In genomic region chr5:27122479-27122878, GRCm38 (mm10) we compare ENCODE assay signal across 30 mouse cellular contexts.
DNase-seq lines count a peak whose midpoint lies in the region; ATAC-seq and TF ChIP-seq lines count a peak whose summit lies in the region.
"Had no signal": no experiment of that assay in that cellular context is flagged by ENCODE, and none has a peak within 500 bp of the region (broad histone marks: within the 10 kb centered on the region; RNA-seq: fewer than 3 reads in every experiment).

No protein-coding gene starts in this region.

- H3K4me2 ChIP-seq in hindbrain, postnatal 0 days (ENCODE audit: low read depth, low read length): no peak overlapping the region
- H3K4me2 ChIP-seq: embryonic facial prominence, embryonic 15.5 days; heart, embryonic 11.5 days; hindbrain, embryonic 13.5 days; limb, embryonic 13.5 days; liver, embryonic 11.5 days; lung, embryonic 15.5 days; midbrain, embryonic 12.5 days; neural tube, embryonic 13.5 days had no signal

- ATAC-seq in hindbrain, postnatal 0 days: no peak
- ATAC-seq: intestine, postnatal 0 days had no signal

- H3K4me3 ChIP-seq in hindbrain, postnatal 0 days (ENCODE audit: low read length): no peak overlapping the region
- H3K4me3 ChIP-seq in hindbrain, embryonic 10.5 days: no peak overlapping the region
- no peak overlapping the region for H3K4me3 ChIP-seq in ES-Bruce4 (ENCODE audit: low read depth, low read length)
- H3K4me3 ChIP-seq: embryonic facial prominence, embryonic 15.5 days; hindbrain, embryonic 13.5 days; left cerebral cortex, adult 2 months; limb, embryonic 13.5 days; lung, embryonic 15.5 days; midbrain, embryonic 12.5 days; myocyte; neural tube, embryonic 13.5 days had no signal

- H3K36me3 ChIP-seq in hindbrain, postnatal 0 days (ENCODE audit: insufficient read depth, low read length): no peaks in the 10 kb centered on the region
- H3K36me3 ChIP-seq in hindbrain, embryonic 10.5 days: no peaks in the 10 kb centered on the region
- no peaks in the 10 kb centered on the region for H3K36me3 ChIP-seq in ES-Bruce4 (ENCODE audit: control insufficient read depth, insufficient read depth, low read length, poor library complexity, severe bottlenecking)
- H3K36me3 ChIP-seq: embryonic facial prominence, embryonic 15.5 days; hindbrain, embryonic 13.5 days; limb, embryonic 13.5 days; lung, embryonic 15.5 days; midbrain, embryonic 12.5 days; neural tube, embryonic 13.5 days had no signal

- no peak overlapping the region for H3K27ac ChIP-seq in hindbrain, postnatal 0 days
- no peak overlapping the region for H3K27ac ChIP-seq in hindbrain, embryonic 10.5 days
- H3K27ac ChIP-seq in ES-Bruce4 (ENCODE audit: insufficient read depth, low read length): no peak overlapping the region
- H3K27ac ChIP-seq: embryonic facial prominence, embryonic 15.5 days; hindbrain, embryonic 13.5 days; left cerebral cortex, adult 2 months; limb, embryonic 13.5 days; lung, embryonic 15.5 days; midbrain, embryonic 12.5 days; neural tube, embryonic 13.5 days; stomach, postnatal 0 days had no signal

- H3K4me1 ChIP-seq in hindbrain, postnatal 0 days (ENCODE audit: insufficient read depth, low read length): no peaks in the 10 kb centered on the region
- no peaks in the 10 kb centered on the region for H3K4me1 ChIP-seq in hindbrain, embryonic 10.5 days (replicated peaks)
- no peaks in the 10 kb centered on the region for H3K4me1 ChIP-seq in ES-Bruce4 (ENCODE audit: control insufficient read depth, insufficient read depth, low read length)
- H3K4me1 ChIP-seq: embryonic facial prominence, embryonic 15.5 days; hindbrain, embryonic 13.5 days; limb, embryonic 13.5 days; lung, embryonic 15.5 days; midbrain, embryonic 12.5 days; neural tube, embryonic 13.5 days had no signal

- no peaks in the 10 kb centered on the region for H3K9me3 ChIP-seq in hindbrain, postnatal 0 days (ENCODE audit: low read length)
- no peaks in the 10 kb centered on the region for H3K9me3 ChIP-seq in hindbrain, embryonic 10.5 days
- no peaks in the 10 kb centered on the region for H3K9me3 ChIP-seq in ES-Bruce4 (replicated peaks; ENCODE audit: control insufficient read depth, insufficient read depth, low read length, poor library complexity, severe bottlenecking)
- H3K9me3 ChIP-seq: embryonic facial prominence, embryonic 15.5 days; hindbrain, embryonic 13.5 days; limb, embryonic 13.5 days; lung, embryonic 15.5 days; midbrain, embryonic 12.5 days; neural tube, embryonic 13.5 days had no signal

- H3K27me3 ChIP-seq in hindbrain, postnatal 0 days (ENCODE audit: insufficient read depth, low read length): no peaks in the 10 kb centered on the region
- no peaks in the 10 kb centered on the region for H3K27me3 ChIP-seq in hindbrain, embryonic 10.5 days (ENCODE audit: insufficient read depth, poor library complexity, severe bottlenecking)
- H3K27me3 ChIP-seq in ES-Bruce4 (ENCODE audit: control insufficient read depth, insufficient read depth, low read length, poor library complexity, severe bottlenecking): no peaks in the 10 kb centered on the region
- H3K27me3 ChIP-seq: embryonic facial prominence, embryonic 15.5 days; hindbrain, embryonic 13.5 days; limb, embryonic 13.5 days; lung, embryonic 15.5 days; midbrain, embryonic 12.5 days; neural tube, embryonic 13.5 days had no signal

- peak; percentile 34 for TF ChIP-seq CTCF in hindbrain, postnatal 0 days (IDR thresholded peaks at IDR 0.05; ENCODE audit: low read depth)
- TF ChIP-seq CTCF in ES-Bruce4 (IDR thresholded peaks at IDR 0.05; ENCODE audit: low read depth, low read length): peak; percentile 25

- WGBS in hindbrain, postnatal 0 days: 30% methylated on average over 2 of the region's 2 CpGs
- WGBS in hindbrain, embryonic 10.5 days: 31% methylated on average over 2 of the region's 2 CpGs

- H3K9ac ChIP-seq in hindbrain, postnatal 0 days (replicated peaks; ENCODE audit: low read length): no peak overlapping the region
- H3K9ac ChIP-seq in ES-Bruce4 (ENCODE audit: low read depth, poor library complexity, severe bottlenecking): no peak overlapping the region
- H3K9ac ChIP-seq: embryonic facial prominence, embryonic 15.5 days; hindbrain, embryonic 13.5 days; limb, embryonic 13.5 days; lung, embryonic 15.5 days; midbrain, embryonic 12.5 days; neural tube, embryonic 13.5 days had no signal

- peak; percentile 4 for DNase-seq in embryo, embryonic 10 days (ENCODE audit: low spot score)
- DNase-seq in embryo, embryonic 9.5 days (ENCODE audit: extremely low spot score): no peak
- peak; percentile 15 for DNase-seq in hindbrain, postnatal 0 days (ENCODE audit: low spot score)
- DNase-seq in hindbrain, embryonic 10.5 days (ENCODE audit: low spot score): no peak
- DNase-seq in ZHBTc4 (ENCODE audit: low read depth, low spot score): peak; percentile 16
- DNase-seq in lung, postnatal 10 days: no peak
- no peak for DNase-seq in left cerebral cortex, adult 9 months (ENCODE audit: low spot score in 2 of 2)
- DNase-seq: adrenal gland, adult 8-10 months; gastrocnemius, postnatal 10 days; heart, adult 11 months; heart, postnatal 36 days; kidney, adult 9 months; kidney, postnatal 14 days; lung, postnatal 36 days; right cerebral cortex, postnatal 4 days; thymus, adult 18-20 months; thymus, postnatal 25 days had no signal

- TF ChIP-seq EP300 in ES-Bruce4 (IDR thresholded peaks at IDR 0.05; ENCODE audit: insufficient read depth, low read depth, low read length): no peak

- TF ChIP-seq POLR2A in ES-Bruce4 (IDR thresholded peaks at IDR 0.05; ENCODE audit: insufficient read depth, low read length): no peak

Comparison
In these comparisons a context has a peak if more than half of its experiments do, and no peak if none do; other contexts are left out.
1. DNase-seq: peak in embryo, embryonic 10 days (single experiment), hindbrain, postnatal 0 days (single experiment) and ZHBTc4 (single experiment); none in embryo, embryonic 9.5 days (single experiment), hindbrain, embryonic 10.5 days (single experiment), lung, postnatal 10 days (single experiment) and left cerebral cortex, adult 9 months (0 of 2).